Mouse (Mus musculus) adrenal gland, postnatal 14 days (tissue): Measurements from ENCODE around the gene Hirip3. TPM values are rescaled to one million over a fixed set of nuclear protein-coding genes. Genes with fewer than 3 reads are reported as not detected.
"Not testable (repeated sequence)": the region's sequence is repeated elsewhere in the genome, so short reads cannot be mapped to it uniquely, and the experiment has no call there.

Experiments
- DNase-seq: peaks from one replicate; pipeline ENCODE4 v3.0.0; 2021; ENCODE audit warnings: mixed read lengths
- total RNA-seq: library from RNA; stranded (reverse); gene quantifications from 2 replicates; pipeline ENCODE4 v1.2.3, GENCODE M21; 2021

The Hirip3 gene
- total RNA-seq, 1 experiment from 2014 or later: 30.2 TPM

DNA sequence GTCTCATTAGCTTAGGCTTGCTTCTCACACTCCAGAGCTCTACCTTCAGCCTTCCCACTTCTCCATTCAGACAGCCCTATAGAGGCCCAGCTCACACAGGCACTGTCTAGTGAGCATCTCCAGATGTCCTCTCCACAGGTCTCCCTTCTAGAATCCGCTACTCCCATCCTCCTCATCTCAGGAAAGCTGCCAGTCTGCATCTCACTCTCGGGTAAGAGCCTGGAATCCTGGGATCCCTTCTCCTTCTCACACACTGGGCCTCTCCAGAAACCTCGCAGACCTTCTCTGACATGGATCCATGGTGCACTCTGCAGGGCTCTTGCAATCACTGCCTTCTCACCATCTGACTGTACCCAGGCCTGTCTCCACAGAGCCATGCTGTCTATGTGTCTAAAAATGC lies 6.1 kb upstream of the Hirip3 start:
- no peak for DNase-seq

GRCm38 (mm10) chr7:126856741-126857420 lies 4.9 kb upstream of the Hirip3 start:
- DNase-seq: no peak

DNA sequence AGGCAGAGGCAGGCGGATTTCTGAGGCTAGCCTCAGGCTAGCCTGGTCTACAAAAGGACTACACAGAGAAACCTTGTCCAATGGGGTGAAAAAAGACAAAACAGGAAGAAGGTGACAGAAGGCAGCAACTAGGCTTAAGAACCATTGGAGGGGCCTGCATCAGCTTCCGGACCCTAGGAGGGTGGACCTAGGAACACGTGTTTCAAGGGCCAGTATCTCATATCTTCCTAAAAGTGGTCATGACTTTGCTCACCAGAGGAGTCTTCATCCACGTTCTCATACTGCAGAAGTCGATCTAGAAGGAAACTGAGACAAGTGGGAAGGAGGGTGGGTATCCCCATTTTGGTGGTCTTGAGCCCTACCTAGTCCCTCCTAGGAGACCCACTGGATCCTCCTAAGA lies 785 bp upstream of the Hirip3 start:
- DNase-seq: no peak

DNA sequence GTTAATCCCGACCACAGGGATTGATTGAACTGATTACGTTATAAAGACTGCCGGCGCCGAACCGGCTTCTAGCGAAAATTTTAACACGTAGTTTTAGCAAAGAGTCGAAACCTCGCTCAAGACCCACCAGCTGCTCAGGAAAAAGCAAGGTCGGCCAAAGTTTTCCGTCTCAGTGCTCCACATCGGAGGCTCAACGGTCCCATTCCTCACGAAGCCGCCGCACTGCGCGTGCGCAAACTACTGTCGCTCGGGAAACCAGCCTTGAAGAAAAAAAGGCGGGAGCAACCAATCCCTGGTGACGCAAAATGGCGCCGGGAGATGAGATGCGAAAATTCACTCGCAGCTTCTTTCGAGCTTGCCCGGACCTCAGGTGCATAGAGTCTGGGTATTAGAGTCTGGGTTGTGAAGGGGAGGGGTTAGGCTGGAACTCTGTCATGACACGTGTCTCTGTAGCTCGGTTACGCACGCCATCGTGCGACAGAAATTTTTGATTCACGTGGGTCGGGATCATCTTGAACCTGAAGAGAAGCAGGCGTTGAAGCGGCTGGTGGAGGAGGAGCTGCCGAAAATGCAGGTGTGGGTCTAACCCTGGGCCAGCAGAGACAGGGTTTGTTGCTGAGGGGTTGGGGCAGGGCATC lies 494 bp downstream of the Hirip3 start, which contains the start of gene Ino80e:
Ino80e (minus strand) TSS at position 231 of the 638 bp plus-strand sequence.
- peak; percentile 97 for DNase-seq

- no peak for DNase-seq
Measured at GRCm38 (mm10) chr7:126863791-126864190, 2.0 kb downstream of the Hirip3 start.

- DNase-seq: no peak
Measured at GRCm38 (mm10) chr7:126867534-126867933, 5.8 kb downstream of the Hirip3 start.

DNA sequence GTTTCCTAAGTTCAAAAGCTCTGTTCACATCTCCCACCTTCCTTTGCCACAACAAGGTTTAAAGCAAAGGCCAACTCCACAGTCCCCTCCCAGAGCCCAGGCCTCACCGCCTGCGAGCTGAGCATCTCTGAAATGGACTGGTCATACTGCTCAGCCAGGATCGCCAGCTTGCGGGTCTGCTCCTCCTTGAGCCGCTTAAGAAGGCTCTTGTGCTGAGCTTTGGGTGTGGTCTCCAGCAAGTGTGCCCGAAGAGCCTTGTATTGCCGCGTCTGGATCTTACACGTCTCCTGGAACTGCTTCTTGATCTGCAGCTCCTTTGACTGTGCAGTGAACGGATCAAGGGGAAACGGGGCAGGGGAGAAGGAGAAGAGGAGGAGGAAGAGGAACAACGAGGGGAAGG lies 6.2 kb downstream of the Hirip3 start:
- DNase-seq: no peak

GRCm38 (mm10) chr7:126869780-126870519 lies 8.2 kb downstream of the Hirip3 start:
- no peak for DNase-seq

GRCm38 (mm10) chr7:126870520-126870891 lies 8.7 kb downstream of the Hirip3 start:
- no peak for DNase-seq

GRCm38 (mm10) chr7:126877239-126877638 lies 15.5 kb downstream of the Hirip3 start:
- DNase-seq: no peak

DNA sequence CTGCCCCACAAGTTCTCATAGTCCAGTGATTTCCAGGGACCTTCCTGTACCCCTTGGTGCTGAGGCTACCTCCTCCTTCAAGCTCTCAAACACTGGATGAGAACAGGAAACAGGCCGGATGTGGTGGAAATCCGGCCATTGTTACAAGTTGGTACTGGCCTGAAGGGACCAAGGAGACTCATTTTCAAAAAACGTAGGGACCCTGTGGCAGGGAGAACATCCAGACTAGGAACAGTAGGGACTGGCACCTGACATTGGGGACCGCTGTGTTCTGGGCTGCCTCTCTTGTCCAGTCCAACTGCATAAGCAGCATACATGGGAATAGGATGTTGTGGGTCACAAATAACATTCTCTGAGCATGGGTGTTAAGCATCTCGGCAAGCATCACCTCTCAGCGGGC lies 19.3 kb downstream of the Hirip3 start:
- DNase-seq: no peak

DNA sequence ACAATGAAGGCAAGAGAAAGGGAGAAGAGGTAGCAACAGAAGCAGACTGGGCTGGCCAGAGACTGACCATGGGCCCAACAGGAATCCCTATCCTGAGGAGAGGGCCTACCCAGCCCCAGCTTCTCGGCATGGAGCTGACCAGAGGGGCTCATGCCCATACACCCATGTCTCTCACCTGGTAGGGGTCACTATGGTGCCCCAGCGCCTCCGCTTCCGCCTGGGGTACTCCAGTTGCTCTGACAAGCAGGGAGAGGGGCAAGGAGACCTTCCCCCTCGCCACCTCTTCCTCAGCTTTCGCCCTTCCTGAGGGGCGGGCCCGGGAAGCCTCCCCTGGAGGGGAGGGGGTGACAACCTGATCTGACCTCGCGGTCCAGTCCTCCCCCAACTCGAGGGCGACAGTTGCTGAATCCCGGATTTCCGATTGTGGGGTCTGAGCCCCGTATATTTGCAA lies 22.0 kb downstream of the Hirip3 start:
- DNase-seq: no peak

- DNase-seq: peak; percentile 99
Measured at GRCm38 (mm10) chr7:126884286-126885164, 22.8 kb downstream of the Hirip3 start, which contains the start of gene Taok2. TSS of gene Taok2 (minus strand) at chr7:126884703.

DNA sequence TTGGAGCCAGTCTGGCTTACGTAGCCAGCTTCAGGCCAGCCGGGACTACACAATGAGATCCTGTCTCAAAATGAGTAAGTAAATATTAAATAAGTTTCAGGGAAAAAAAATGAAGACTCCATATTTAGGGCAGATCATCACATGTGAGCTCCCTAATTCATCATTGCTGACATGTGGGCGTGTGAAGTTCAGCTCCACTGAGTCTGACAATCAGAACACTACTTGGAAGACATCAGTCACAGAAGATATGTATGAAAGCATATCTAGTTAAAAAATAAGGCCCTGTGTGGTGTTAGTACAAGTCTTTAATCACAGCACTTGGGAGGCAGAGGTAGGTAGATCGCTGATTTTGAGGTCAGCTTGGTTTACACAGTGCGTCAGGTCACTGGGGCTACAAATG lies 25.5 kb downstream of the Hirip3 start:
- DNase-seq: no peak

DNA sequence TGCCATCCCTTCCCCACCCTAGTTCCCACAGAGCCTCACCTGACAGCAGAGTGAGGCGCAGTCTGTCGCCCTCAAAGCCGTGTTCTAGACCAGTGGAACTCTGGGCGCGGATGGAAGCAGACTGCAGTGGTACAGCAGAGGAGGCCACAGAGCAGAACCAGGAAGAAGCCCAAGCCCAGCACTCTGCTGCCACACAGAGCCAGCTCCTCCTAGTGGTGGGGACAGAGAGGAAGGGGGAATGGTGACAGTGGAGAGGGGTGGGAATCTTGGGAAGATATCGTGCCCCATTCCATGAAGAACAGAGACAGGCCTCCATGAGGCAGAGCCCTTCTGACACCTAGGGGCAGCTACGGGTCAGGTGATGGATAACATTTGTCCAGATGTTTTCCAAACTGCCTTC lies 27.1 kb downstream of the Hirip3 start:
- DNase-seq: peak; percentile 43

- DNase-seq: no peak
Measured at GRCm38 (mm10) chr7:126896912-126897311, 35.1 kb downstream of the Hirip3 start.

GRCm38 (mm10) chr7:126897390-126898101 lies 35.8 kb downstream of the Hirip3 start:
- DNase-seq: no peak

GRCm38 (mm10) chr7:126898102-126898990 lies 36.6 kb downstream of the Hirip3 start:
- DNase-seq: peak; percentile 100

- DNase-seq: not testable (repeated sequence)
Measured at GRCm38 (mm10) chr7:126899781-126900180, 38.0 kb downstream of the Hirip3 start.

GRCm38 (mm10) chr7:126905590-126905989 lies 43.8 kb downstream of the Hirip3 start:
- DNase-seq: no peak
